Mouse (Mus musculus) fat pad, adult 2 months (tissue): ENCODE results near the gene Lrriq1.

Experiments used
- DNase-seq: peaks from one replicate; pipeline ENCODE4 v3.0.0-alpha.2; 2011; ENCODE audit warnings: low read depth, low spot score; ENCODE audit errors: extremely low read depth

Lrriq1 gene

DNA sequence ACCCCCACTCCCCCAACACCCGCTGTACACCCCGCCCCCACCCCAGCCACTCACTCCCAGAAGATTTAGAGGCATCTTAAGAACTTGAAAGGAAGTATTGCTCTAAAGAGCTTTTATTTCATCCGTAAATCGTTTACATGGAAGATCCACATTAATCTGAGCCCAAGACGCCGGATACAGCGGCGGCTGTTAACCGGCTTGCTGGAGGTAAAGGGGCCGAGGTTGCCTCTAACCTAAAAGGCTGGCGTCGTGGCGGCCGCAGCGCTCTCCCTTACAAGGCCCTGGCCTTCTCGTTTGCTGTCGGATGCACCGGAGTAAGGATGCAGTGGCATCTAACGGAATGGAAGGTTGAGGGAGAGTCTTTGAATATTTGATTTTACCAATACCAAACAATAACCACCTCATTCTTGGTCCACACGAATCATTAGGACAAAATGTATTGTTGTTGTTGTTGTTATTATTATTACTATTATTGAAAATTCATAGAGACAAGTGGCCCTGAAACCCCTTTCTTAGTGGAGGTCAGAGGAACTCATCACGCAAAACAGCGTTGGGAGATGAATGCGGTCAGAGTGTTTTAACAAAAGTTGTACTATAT is 206.9 kb downstream of the Lrriq1 start:
- no peak for DNase-seq

DNA sequence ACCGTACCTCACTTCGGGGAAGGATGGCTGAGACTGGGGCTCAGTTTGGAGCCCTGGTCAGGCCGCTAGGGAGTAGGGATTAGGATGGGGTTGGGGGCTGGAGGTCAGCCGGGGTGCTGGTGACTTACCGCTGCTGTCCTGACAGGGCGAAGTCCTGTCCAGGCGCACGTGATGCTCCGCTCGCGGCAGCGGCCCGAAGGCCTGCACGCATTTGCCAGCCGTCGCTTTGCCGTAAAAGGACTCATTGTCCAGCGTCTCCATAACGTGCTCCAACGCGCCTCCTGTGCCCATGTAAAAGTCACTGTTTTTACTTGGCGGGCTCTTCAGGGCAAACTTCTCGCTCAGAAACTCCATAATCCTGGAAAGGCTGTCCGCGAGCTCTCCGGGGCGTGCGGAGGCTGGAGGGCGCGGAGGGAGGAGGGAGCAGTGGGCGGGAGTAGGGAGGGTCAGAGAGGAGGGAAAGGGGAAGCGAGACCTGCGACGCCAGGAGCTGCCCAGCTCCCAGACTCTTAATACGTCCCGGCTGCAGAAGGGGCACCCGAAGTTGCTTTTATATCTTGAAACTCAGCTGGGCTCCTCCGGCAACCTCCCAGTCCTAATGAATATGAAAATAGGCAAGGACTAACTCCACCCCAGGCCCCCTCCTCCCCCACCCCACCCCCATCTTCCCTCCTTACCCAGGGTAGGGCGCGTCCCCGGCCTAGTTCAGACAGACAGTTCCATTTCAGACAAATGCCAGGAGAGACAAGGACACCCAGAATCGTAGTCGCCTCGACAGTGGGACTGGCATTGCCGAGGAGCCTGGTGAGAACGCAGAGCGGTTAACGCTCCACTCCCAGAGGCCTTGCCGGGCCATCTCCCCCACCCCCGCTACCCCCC is 207.6 kb downstream of the Lrriq1 start:
- no peak for DNase-seq

- DNase-seq = no peak
These were observed 208.2 kb downstream of the Lrriq1 start for GRCm38 (mm10) chr10:103027931-103028252.

DNA sequence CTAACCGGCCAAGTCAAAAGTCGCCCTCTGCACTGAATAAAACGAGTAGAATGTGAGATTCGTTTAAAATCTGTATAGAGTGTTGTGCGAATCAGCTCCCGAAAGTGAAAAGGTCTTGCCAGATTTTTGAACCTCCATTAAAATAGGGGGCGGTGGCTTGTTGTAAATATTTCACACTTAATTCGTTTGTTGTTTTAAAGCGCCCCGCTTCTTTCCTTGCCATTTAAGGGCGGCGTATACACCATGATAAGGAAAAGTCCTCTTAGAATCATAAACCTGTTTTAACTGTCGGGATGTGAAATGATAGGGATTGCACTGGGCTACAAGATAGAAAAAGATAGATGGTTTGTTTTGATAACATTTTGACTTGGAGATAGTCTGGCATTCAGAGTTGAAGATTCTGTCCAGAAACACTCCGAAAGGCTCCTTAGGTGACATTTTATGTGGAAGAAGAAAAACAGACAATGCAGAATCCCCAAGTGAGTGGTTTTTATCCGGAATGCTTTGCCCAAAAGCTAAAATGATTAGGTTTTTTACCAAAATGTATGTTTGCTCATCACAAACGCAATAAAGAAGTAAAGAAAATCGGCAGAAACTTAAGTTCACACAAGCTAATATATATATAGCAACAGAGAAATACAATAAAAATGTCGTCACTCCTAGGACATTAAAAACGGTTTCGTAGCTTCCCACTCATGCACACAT is 208.7 kb downstream of the Lrriq1 start:
- no peak for DNase-seq

DNA sequence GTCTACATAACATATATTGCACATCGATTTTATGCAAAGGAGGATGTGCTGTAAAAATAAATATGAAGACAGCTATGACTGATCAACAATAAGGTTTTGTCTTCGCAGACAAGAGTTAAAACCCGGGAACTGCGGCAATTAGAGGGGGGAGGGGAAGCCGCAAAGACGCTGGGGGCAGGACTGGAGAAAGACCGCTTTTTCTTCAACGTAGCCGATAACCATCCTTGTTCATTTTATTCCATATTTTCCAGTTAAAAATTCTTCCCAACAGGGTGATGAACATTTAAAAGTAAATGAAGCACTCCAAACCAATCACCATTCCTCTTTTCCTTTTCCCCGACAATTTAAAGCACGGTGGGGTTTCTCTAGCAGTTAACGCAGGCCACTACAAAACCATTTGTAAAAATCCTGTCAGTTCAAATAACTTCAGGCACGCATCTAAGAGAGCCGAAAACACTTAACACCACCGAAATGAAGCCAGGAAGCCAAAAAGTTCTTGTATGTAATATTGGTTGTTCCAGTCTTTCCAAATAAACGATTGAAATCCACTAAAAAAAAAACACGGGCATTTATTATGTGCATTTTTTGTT is 209.4 kb downstream of the Lrriq1 start:
- DNase-seq = no peak

- DNase-seq = no peak
These were observed 233.6 kb downstream of the Lrriq1 start for GRCm38 (mm10) chr10:103002556-103002955.

DNA sequence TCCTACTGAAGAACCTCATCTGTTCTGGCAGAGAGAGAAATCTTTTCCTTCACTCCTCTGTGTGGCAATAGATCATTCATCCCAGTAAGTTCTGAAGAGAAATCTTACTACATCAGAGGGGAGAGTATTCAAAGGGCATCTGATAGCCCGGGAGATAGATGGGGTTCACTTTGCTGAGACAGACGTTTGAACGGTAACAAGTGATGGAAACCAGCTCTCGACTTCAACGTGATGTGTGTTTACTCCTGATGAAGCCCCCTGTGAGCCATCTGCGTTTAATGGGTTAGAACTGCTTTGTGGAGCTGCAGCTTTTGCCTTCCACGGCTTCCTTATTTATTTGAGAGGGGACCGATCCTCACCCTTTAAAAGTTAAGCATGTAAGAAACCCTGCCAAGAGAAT is 235.2 kb downstream of the Lrriq1 start:
- DNase-seq = no peak

GRCm38 (mm10) chr10:102999584-102999983 is 236.5 kb downstream of the Lrriq1 start:
- no peak for DNase-seq
